Mouse (Mus musculus) spleen, postnatal 36 days (tissue): ENCODE measurements around the gene Cast.

Experiments used
- DNase-seq, 2 experiments: peaks; one replicate each; pipeline ENCODE4 v3.0.0; 2022; ENCODE audit warnings: low spot score in 2 of 2, mixed read lengths in 1 of 2

Gene Cast

DNA sequence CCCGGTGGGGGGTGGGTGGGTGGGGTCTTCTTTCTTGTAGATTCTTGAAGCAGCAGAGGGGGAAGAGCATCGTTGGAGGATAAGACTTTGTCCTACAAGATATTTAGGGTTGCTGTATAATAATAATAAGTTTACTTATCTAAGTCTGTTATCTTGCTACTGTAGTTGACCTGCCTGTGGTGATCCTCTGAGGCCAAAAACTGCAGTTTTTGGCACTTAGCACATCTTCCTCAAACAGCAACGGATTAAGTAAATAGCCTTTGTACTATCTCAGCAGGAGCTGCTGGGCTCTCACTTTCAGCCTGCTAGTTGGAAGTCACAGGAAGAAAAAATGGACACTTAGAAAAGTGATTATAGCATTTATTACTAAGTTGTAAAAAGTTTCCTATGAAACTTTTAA, 112.4 kb downstream of the Cast start:
- no peak for DNase-seq

DNA sequence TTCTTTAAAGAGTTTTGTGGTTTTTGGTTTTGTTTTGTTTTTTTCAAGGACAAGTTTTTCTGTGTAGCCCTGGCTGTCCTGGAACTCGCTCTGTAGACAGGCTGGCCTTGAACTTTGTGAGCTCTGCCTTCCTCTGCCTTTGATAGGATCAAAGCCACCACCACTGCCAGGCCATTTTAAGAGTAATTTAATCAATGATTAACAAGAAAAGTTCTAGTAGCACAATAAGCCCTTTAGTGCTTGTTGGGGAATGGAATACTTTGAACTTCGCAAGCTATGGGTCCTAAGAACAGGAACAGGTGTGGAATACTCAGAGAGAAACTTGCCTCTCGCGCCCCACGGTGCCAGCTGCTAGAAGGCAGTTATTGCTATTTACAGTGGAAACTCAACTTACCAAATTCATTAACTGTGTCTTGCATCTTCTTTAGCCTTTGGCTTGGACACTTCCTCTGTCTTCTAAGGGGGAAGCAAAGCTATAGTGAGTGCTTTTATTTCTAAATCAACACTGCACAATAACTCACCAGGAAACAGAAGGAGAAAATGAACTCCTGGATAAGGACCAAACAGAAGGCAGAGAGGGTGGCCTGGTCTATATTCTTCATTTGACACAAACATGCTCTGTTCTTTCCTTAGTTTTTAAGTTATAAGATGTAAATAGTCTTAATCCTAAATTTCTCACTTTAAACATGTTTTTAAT, 113.0 kb downstream of the Cast start:
- no peak for DNase-seq
